Mouse (Mus musculus): ENCODE data around the gene Qrich1. TPM values are rescaled to one million over a fixed set of nuclear protein-coding genes. Genes with fewer than 3 reads are reported as not detected.

Qrich1 gene
- 10 to 100 TPM; 44.8 to 59.1 (median 55.7) TPM for total RNA-seq (2022)

DNA sequence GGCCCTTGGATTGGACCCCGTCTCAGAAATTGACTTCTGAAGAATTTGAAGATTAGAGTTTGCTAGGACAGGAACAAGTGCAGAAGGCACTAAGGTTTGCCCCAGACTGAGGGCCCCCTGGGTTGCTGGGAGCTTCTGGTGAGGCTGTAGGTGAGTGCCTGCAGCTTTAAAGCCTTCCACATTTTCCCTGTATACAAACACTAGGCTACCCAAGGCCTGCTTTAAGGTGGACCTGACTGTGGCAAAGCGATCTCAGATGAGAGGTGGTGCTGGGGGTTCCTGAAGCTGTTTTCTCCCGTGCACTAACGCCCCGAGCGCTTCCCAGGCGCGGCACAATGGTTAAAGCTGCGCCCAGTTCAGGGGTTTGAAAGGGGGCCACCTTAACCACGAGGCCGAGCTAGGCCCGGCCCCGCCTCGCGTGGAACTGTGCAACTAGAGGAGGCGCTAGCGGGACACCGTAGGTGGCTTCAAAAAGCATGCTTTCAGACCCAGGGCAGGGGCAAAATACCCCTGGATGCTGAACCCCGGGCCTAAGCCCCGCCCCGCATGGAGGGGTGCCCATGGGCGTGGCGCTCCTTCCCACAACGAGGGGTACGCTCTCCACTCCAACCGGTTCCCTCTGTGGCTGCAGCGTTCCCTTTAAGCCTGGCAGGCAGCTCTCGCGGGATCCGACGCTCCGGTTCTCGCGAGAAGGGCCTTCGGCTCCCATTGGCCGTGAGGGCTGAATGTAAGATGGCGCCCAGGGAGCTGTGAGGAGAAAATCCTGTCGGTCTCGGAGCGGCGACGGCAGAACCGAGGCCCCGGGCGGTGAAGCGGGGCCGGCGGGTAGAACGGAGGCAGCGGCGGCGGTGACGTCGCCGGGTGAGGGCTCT is at the start of gene Qrich1:
Gene Qrich1, plus strand, starts transcription at position 427 of the 872 bp plus-strand sequence.
- DNase-seq (ENCODE audit: low spot score in 2 of 2): peak; percentile 93 to 94

DNA sequence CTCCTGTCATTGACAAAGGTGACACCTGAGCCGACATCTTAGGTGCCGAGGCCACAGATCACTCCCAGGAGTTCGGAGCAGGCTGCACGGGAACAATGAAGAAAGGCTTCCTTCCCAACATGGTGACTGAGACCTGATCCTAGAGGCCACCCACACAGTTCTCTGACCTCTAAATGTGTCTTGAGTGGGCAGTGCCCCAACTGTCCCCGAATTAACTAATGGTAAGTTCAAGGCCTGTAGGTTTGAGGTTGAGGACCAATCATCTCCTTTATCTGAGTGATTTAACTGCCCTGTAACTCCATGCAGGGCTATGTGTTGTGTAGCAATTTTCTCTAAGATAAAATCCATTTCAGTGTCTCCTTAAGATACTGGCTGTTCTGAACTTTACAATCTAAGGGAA is 47.2 kb upstream of the Qrich1 start:
- no peak for DNase-seq (ENCODE audit: low spot score in 2 of 2)

DNA sequence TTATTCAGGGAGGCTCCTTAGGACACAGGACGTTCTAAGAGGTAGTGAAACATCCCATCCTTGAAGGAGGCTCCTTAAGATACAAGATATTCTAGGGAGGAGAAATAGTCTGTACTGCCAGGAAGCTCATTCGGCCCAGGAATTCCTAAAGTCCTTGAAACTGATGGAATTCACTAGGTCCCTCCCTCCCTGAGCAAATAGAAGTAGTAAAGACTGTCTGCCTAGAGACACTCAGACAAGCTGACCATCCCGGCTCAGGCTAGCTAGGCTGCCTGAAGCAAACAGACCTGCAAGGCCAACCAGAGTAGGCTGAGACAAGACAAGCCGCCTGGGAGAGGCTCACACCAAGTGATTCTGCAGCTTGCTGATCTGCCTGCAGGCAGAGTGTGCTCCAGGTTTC is 46.8 kb upstream of the Qrich1 start:
- DNase-seq (ENCODE audit: low spot score in 2 of 2): no peak

DNA sequence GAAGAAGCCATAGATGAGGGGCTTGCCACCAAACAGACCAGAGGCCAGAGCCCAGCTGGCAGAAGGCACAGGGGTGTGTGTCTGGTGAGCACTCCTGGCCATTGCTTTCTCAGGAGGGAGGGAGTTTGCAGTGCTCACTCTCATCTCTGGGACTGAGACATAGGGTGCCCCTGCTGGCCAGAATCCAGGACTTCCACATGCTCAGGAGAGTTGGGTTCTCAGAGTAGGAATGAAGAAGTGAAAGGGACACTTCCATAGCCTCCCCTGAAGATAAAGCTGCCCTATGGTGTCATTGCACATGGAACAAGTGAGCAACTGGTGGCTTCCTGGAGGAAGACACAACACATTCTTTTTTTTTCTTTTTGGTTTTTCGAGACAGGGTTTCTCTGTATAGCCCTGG is 42.1 kb upstream of the Qrich1 start:
- DNase-seq (ENCODE audit: low spot score in 2 of 2): no peak

DNA sequence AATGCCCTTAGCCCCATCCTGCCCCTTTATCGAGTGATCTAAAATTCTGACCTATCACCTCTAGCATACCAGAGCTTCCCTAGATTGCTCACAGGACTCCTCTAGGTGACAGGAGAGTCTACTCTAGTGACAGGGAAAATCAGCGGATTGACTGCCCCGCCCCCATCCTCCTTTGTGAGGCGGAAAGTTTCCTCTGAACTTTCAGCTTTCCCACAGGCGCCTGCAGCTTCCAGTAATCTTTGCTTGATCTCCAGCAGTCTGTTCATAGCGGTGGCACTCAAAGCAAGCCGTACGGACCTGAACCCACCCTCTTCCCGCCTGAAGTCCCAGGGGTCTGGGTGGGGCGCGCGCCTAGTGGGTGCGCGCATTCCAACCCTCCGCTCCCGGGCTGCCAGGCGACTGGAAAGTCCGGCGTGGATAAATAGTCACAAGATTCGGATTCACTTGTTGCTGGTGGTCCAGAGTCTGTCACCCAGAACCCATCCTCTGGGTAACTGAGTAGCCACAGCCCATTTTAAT is 37.9 kb upstream of the Qrich1 start:
- DNase-seq (ENCODE audit: low spot score in 2 of 2): peak; percentile 86

DNA sequence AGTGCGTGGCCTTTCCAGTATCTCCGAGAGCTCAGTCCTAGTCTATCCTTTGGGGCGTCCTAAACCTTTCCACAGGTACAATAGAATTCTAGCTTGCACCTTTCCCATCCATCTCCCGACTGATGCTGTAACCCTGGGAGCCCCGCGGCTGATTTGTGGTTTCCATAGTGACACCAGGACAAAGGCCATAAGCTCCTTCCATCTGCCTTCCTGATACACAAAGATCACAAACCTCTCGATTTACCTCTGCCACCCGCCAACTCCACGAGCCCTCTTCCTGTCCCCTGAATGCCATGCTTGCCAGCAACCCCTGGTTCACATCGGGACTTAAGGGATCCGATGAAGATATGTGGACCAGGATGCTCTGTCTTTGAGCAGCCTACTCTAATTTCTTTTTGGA is 37.4 kb upstream of the Qrich1 start:
- DNase-seq (ENCODE audit: low spot score in 2 of 2): no peak

DNA sequence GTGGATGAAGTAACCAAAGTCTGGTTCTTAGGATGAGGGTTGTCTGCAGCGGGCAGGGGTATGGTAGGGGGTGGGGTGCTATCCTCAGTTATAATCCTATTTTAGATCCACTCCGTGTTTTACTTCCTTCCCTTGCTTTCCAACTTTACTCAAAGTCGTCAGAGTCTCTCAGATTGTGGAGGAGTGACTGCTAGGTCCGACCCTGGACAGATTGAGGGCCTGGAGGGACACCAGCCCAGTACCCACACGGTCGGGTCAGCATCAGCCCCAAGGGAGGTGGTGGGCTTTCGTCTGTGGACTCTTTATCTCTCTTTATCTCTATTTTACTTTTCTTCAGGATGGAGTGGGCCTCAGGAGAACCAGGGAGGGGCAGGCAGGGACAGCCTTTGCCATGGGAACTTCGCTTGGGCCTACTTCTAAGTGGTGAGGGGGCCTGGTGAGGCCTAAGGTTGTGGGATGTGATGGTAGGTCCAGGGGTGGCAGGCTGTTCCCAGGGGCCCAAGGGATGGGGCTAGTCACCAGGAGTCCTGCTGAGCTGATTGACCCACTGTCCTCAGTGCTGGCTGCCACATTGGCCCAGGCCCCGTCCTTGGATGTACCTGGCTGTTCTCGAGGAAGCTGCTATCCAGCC is 36.8 kb upstream of the Qrich1 start, which contains the start of gene Lamb2:
Gene Lamb2, plus strand, starts transcription at position 16 of the 631 bp plus-strand sequence.
- DNase-seq (ENCODE audit: low spot score in 2 of 2): peak in 1 of 2 experiments; percentile 37

DNA sequence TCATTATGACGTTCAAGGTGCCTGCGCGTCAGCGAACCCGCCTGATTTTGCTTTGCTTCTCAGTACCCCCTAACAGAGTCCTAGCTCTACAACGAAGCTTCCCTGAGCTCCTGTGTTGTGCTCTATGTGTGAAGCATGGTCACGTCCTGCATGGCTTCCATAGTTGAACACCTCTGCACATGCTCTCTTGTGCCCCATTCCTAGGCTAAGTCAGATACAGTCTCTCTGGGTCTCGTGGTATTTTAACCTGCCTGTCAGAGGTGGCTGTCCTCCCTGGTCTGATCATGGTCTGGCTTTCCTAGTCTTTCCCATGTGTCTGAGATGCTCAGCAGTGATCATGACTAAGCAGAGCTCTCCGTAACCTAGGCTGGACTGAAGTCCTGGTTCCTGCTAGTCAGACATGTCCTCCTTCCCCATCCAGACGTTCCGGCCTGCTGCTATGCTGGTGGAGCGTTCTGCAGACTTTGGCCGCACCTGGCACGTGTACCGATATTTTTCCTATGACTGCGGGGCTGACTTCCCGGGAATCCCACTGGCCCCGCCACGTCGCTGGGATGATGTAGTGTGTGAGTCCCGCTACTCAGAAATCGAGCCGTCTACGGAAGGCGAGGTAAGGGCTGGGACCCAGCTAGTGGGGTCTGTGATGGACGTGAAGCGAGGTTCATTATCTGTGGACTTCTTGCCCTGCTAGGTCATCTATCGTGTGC is 35.6 kb upstream of the Qrich1 start:
- no peak for DNase-seq (ENCODE audit: low spot score in 2 of 2)

DNA sequence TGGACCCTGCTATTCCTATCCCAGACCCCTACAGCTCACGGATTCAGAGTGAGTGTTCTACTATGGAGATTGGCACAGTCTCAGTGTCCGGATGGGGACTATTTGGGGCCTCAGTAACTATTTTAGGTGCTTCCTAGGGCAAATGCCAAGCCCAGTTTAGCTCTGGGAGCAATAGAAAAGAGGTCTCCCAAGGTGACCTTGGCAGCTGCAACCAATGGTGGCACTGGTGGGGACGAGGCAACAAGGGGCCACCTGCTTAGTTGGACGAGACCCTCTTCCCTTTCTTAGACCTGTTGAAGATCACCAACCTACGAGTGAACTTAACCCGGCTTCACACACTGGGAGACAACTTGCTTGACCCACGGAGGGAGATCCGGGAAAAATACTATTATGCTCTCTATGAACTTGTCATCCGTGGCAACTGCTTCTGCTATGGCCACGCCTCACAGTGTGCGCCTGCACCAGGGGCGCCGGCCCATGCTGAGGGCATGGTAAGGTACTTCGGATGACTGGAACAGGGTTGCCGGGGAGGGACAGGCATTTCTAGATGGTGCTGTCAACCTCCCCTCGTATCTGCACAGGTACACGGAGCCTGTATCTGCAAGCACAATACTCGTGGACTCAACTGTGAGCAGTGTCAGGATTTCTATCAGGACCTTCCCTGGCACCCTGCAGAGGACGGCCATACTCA is 34.9 kb upstream of the Qrich1 start:
- no peak for DNase-seq (ENCODE audit: low spot score in 2 of 2)

DNA sequence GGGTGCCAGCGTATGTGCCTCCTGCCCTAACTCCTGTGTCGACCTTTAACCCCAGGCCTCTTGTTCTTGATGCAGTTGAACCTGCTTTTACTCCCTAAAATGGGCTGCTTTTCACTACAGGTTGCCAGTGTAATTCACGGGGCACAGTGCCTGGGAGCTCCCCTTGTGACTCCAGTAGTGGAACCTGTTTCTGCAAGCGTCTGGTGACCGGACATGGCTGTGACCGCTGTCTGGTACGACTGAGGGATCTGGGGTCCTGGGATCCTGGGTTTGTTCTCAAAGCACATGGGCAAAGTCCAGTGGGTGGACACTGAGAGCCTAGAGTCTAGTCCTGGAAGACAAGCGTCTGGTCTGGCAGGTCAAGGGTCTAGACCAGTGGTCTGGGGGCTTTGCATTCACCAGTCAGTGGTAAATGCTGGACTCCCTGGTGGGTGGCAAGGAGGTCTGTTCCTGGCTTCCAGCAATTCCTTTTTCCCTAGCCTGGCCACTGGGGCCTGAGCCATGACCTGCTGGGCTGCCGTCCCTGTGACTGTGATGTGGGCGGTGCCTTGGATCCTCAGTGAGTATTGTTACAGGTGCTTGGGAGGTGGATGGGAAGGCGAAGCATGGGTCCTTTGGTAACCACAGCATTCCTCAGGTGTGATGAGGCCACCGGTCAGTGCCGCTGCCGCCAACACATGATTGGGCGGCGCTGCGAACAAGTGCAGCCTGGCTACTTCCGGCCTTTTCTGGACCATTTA is 33.4 kb upstream of the Qrich1 start:
- DNase-seq (ENCODE audit: low spot score in 2 of 2): no peak

DNA sequence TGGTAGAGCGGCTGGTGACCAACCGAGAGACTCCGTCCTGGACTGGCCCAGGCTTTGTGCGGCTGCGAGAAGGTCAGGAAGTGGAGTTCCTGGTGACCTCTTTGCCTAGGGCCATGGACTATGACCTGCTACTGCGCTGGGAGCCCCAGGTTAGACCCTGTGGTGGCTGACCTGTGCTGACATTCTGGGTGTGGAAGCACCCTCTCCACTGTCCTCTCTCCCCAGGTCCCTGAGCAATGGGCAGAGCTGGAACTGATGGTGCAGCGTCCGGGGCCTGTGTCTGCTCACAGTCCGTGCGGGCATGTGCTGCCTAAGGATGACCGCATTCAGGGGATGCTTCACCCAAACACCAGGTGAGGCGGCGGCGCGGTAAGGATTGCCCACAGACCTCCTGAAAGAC is 32.6 kb upstream of the Qrich1 start:
- DNase-seq (ENCODE audit: low spot score in 2 of 2): no peak

DNA sequence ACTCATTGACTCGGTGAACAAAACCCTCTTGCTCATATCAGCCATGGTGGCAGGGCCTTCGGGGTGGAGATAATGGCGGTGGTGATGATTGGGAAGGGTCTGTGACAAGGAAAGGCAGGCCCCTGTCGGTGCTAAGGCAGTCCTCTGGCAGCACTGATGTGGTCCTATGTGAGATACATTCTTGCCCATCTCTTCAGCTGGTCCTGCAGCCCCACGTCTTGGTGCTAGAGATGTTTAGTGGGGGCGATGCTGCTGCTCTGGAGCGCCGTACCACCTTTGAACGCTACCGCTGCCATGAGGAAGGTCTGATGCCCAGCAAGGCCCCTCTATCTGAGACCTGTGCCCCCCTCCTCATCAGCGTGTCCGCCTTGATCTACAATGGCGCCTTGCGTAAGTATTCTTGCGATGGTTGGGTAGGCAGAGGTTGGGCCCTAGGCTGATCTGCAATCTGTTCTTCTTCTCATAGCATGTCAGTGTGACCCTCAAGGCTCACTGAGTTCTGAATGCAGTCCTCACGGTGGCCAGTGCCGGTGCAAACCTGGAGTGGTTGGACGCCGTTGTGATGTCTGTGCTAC is 31.2 kb upstream of the Qrich1 start:
- DNase-seq (ENCODE audit: low spot score in 2 of 2): no peak

DNA sequence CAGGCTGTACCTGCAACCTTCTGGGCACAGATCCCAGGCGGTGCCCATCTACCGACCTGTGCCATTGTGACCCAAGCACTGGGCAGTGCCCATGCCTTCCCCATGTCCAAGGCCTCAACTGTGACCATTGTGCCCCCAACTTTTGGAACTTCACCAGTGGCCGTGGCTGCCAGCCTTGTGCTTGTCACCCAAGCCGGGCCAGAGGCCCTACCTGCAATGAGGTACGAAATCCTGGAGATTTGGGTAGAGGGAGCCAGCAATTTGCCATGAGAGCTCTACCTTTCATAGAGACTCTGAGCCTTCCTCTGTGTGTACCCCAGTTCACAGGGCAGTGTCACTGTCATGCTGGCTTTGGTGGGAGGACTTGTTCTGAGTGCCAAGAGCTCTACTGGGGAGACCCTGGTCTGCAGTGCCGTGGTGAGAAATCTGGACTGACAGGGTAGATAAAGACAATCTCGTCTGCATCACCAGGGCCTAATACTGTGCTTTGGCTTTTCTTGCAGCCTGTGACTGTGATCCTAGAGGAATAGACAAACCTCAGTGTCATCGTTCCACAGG is 29.6 kb upstream of the Qrich1 start:
- DNase-seq (ENCODE audit: low spot score in 2 of 2): no peak

DNA sequence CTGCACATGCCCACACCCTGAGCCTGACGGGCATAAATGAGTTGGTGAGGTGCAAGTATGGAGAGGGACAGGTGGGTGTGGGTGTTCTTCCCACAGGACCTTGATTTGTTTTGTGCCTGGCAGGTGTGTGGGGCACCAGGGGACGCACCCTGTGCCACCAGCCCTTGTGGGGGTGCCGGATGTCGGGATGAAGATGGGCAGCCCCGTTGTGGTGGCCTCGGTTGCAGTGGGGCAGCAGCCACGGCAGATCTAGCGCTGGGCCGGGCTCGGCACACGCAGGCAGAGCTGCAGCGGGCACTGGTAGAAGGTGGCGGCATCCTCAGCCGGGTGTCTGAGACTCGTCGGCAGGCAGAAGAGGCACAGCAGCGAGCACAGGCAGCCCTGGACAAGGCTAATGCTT is 28.2 kb upstream of the Qrich1 start:
- no peak for DNase-seq (ENCODE audit: low spot score in 2 of 2)

DNA sequence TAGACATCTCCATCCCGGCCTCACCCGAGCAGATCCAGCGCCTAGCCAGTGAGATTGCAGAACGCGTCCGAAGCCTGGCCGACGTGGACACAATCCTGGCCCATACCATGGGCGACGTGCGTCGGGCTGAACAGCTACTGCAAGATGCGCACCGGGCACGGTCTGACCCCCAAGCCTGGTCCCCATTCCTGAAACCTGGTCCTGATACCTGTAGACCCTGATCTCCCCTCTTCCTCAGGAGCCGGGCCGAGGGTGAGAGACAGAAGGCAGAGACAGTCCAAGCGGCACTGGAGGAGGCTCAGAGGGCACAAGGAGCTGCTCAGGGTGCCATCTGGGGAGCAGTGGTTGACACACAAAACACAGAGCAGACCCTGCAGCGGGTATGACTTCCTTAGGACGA is 27.4 kb upstream of the Qrich1 start:
- no peak for DNase-seq (ENCODE audit: low spot score in 2 of 2)

DNA sequence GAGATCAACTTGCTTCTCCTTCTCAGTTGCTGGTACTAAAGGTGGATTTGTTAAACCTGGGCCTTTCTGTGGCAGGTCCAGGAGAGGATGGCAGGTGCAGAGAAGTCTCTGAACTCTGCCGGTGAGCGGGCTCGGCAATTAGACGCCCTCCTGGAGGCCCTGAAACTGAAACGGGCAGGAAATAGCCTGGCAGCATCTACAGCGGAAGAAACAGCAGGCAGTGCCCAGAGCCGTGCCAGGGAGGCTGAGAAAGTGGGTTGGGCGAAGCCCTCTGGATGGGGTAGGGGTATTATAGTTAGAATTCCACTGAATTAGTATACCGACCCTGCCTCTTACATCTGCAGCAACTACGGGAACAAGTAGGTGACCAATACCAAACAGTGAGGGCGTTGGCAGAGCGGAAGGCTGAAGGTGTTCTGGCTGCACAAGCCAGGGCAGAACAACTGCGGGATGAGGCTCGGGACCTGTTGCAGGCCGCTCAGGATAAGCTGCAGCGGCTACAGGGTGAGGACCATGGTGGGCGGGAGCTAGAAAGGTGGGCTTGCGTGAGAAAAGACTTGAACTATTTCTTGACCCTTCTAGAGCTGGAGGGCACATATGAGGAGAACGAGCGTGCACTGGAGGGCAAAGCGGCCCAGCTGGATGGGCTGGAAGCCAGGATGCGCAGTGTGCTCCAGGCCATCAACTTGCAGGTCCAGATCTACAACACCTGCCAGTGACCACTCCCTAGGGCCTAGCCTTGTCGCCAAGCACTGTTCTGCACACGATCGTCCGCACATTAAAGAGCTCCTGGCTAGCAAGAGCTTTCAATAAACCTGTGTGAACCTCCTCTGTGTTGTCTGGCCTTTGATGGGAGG is 26.7 kb upstream of the Qrich1 start:
- no peak for DNase-seq (ENCODE audit: low spot score in 2 of 2)

DNA sequence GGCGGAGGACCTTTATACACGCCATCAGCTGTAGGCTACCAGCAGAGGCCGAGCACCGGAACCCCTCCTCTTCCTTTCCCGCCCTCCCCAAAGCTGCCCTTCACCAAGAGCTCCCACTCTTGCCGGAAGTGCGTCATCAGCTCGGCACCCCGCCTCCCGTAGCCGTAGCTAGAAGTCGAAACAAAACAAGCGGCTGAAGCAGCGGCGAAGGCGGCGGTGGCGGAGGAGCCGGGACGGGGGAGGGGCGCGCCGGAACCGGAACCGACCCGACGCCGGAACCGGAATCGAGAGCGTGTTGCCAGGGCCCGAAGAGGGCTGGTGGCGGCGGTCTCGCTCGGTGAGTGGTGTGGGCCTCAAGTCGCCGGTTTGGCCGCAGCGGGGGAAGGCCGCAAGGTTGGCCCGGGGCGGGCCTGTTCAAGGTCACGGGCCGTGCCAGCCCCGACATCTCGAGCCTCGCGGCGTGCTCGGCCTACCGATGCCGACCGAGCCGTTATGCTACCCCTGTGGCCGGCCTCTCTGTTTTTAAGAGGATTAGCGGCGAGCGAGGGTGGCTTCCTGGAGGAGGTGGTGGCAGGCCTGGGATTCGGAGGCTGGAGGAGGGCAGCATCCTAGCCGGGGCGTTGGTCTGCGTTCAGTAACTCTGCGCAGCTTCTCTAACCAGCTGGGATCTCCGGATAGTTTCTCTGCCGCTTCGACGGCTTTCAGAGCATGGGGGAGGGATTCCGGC is 25.9 kb upstream of the Qrich1 start, which contains the start of gene Usp19:
Gene Usp19, plus strand, starts transcription at position 44 of the 727 bp plus-strand sequence.
- peak; percentile 91 to 95 for DNase-seq (ENCODE audit: low spot score in 2 of 2)

DNA sequence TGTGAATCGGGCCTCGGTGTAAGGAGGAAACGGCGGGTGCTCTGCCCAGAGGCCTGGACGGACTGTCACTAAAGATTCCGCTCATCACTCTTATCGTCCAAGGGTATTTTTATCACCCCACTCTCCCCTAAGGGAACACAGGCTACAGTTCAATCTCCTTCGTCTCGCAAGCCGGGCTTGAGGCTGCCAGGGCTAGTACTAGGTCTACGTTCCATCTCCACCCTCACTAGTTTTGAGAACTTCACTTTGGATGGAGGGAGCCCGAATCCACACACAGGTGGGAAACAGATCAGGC is 25.4 kb upstream of the Qrich1 start:
- no peak for DNase-seq (ENCODE audit: low spot score in 2 of 2)

All from gastrocnemius, adult 8-10 months (tissue).